Mouse (Mus musculus) forelimb bud, embryonic 11.5 days (tissue): ENCODE measurements around the gene Kcnk2.
"Not testable (repeated sequence)": the region's sequence is repeated elsewhere in the genome, so short reads cannot be mapped to it uniquely, and the experiment has no call there.

Experiments used
- DNase-seq: peaks from one replicate; pipeline ENCODE4 v3.0.0-alpha.2; 2012; ENCODE audit warnings: low read depth, low spot score

Gene Kcnk2

GRCm38 (mm10) chr1:189343301-189344251 is 58.5 kb downstream of the Kcnk2 start:
- no peak for DNase-seq

GRCm38 (mm10) chr1:189342416-189343104 is 59.5 kb downstream of the Kcnk2 start:
- DNase-seq: no peak

DNA sequence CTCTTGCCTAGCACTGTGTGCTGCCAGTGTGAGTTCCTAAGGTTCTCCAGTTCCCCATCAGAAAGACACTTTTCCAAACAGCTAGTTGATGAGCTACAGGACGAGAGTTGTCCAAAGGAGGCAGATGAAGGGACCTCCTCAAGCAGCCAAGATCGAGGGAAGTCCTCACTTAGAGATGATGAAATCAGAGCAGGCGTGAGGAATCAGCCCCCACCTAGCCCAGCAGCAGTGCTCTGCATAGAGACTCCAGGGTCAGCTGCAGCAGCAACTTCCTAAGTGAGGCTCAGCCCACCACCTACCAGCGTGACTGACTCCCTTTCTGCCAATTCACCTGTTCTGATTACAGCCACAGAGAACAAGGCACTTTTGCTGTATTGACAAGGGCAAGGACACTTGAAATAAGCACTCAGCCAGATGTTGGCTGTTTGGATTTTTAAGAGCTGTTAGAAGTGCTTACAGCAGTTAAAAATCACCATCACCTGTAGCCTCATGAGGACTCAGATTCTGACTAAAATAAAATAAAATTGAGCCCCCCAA is 60.6 kb downstream of the Kcnk2 start:
- DNase-seq: no peak

DNA sequence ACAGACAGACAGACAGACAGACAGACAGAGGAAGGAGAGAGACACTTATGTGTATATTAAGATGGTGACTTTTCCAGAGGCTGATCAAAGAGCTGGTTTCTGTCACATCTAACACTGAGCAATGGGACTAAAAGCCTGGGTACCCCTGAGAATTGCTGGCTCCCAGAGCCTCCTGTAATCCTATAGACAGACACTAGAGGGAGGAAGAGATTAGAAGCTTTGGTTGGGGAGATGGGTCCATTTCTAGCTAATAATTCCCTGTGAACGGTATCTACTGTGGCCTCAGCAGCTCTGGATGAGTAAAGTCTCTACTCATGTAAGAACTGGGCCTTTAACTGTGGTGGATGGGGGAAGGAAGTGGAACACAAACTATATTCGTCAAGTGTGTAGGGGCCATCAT is 86.2 kb downstream of the Kcnk2 start:
- DNase-seq: no peak

- DNase-seq: no peak
Measured at GRCm38 (mm10) chr1:189314495-189314894, 87.6 kb downstream of the Kcnk2 start.

DNA sequence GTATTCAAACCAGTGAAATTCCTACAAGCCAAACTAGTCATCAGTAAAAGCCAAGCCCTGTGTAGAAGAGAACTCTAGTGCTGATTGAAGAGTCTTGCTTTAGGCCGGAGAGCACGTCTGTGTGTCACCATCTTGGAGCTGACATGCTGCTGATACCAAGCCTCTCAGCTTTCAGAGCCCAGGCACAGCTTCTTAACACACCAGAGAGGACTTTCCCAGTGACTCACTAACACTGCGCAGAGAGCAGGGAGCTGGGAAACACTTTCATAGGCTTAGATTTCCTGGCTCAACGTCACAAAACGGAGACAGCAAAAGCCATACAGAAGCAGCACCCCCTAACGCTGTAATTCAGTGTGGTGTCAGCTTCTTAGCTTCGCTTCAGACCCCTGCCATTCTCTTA is 88.3 kb downstream of the Kcnk2 start:
- no peak for DNase-seq

GRCm38 (mm10) chr1:189310145-189310544 is 91.9 kb downstream of the Kcnk2 start:
- no peak for DNase-seq

DNA sequence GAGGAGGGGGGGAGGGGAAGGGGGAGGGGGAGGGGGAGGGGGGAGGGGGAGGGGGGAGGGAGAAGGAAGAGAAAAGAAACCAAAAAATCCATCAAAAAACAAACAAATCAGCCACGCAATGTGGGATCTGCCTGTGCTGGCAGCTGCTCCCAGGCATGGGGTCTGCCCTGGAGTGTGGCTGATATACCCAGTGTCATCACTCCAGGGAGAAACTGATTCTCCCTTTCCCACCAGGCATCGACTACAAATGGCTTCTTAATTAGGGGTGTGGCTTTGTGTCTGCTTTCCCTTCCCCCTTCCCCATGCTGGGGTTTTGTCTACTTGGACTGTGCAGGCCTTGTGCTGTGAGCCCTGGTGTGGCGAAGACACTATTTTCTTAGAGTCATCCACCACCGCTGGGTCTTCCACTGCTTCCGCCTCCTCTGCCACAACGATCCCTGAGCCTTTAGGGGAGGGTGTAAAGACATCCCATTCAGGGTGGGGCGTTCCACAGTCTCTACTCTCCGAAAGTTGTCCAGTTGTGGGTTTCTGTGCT is 97.0 kb downstream of the Kcnk2 start:
- DNase-seq: no peak

DNA sequence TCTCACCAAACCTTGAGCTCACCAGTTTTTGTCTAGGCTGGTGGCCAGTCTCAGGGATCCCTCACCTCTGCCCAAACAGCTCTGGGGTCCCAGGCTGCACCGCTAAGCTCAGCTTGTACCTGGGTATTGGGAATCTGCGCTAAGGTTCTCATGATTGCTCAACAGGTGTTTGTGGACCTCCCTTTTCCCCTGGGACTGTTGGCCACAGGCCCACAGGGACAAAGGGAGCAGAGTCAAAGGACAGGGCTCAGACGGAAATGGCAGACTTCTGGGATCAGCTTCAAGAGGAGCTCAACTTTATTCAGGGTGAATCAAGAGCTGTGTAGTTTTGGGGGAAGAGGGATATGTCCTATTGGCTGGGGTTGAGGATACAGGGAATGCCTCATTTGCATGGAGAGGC is 99.1 kb downstream of the Kcnk2 start:
- DNase-seq: no peak

GRCm38 (mm10) chr1:189293679-189294406 is 108.2 kb downstream of the Kcnk2 start:
- no peak for DNase-seq

DNA sequence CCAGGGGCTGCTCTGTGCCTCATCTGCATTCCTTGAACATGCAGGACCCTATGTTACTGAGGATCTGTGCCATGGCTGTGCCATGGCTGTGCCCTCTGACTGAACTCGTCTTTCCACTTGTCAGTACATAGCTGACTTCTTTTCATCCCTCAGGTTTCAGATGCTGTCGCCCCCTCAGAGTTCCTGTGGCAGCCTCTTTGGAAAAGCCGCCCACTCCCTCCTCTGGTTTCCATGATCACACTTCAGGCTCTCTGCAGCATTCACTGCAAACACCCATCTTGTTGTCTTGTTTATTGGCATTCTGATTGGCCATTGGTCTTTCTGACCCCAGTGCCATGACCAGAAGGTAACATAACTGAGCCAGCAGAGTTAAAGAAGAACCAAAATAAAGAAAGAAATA is 111.2 kb downstream of the Kcnk2 start:
- DNase-seq: no peak

GRCm38 (mm10) chr1:189288948-189289347 is 113.1 kb downstream of the Kcnk2 start:
- DNase-seq: no peak

GRCm38 (mm10) chr1:189272281-189272680 is 129.8 kb downstream of the Kcnk2 start:
- no peak for DNase-seq

DNA sequence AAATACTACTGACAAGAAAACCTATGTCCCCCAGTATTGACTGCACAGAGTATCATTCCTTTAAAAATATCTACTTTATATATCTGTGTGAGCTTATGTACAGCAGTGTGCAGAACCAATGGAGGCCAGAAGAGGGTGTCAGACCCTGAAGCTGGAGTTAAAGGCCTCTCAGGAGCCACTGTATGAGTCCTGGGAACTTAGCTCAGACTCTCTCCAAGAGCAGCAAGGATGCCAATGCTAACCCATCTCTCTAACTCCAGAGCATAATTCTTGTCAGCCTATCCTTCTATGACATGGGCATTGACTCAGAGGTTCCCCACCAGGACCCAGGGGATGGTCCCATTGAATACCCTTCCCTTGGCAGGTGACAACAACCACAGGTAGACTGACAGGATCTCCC is 148.4 kb downstream of the Kcnk2 start:
- DNase-seq: no peak

DNA sequence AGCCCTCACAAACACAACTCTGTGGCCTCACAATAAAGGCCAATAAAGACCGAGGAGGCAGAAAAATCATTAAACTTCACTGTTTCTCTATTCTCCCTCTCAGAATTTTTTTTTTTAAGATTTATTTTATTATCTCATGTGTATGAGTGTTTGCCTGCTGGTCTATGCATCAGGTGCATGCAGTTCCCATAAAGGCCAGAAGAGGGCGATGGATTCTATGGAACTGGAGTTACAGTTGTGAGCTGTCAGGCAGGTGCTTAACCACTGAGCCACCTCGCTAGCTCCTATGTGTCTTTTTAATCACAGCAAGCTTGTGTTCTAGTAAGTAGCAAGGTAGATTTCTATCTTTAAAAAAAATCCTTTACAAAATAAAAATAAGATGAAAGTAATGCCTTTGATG is 148.9 kb downstream of the Kcnk2 start:
- DNase-seq: no peak

DNA sequence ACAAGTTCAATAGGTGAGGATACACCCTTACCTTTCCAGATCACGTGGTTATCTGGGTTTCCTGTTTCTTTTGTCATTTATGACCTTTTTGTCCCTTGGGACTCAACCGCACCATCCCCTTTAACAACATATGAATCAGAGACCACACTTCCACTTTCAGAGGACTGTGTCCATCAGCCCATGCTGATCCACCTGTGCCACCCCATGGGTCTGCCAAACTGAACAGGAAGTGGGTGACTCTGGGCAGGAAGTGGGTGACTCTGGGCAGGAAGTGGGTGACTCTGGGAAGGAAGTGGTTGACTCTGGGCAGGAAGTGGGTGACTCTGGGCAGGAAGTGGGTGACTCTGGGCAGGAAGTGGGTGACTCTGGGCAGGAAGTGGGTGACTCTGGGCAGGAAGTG is 158.9 kb downstream of the Kcnk2 start:
- DNase-seq: not testable (repeated sequence)

- DNase-seq: no peak
Measured at GRCm38 (mm10) chr1:189235261-189235660, 166.8 kb downstream of the Kcnk2 start.

GRCm38 (mm10) chr1:189232829-189233228 is 169.2 kb downstream of the Kcnk2 start:
- no peak for DNase-seq

GRCm38 (mm10) chr1:189228222-189229084 is 173.6 kb downstream of the Kcnk2 start:
- no peak for DNase-seq

DNA sequence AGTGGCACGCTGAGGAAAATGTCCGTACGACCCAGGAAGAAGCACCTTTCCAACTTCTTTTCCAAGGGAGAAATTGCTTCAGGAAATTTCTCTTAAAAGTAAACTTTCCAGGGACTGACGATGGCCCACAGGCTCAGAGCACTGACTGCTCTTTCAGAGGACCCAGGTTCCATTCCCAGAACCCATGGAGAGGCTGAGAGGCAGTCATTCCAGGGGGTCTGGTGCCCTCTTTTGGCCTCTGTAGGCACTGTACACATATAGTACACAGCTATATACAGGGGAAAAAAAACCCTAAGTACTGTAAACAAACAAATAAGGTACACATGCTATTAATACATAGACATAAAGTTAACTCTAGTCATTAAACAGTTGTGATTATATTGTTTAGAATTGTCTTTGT is 174.6 kb downstream of the Kcnk2 start:
- DNase-seq: no peak

- no peak for DNase-seq
Measured at GRCm38 (mm10) chr1:189219051-189219450, 183.0 kb downstream of the Kcnk2 start.
